Mouse (Mus musculus) C2C12 (cell line): ENCODE measurements around the gene Myl7.

Experiments
- CTCF ChIP-seq: IDR thresholded peaks from one replicate; pipeline ENCODE4 v1.5.1; 2011; ENCODE audit not compliant: control insufficient read depth, insufficient read depth, insufficient read length
- MAX ChIP-seq: IDR thresholded peaks from one replicate; pipeline ENCODE4 v1.6.1; 2011; ENCODE audit warnings: mild to moderate bottlenecking, control low read depth
- USF1 ChIP-seq: IDR thresholded peaks from one replicate; pipeline ENCODE4 v1.6.1; 2011; ENCODE audit warnings: low read depth, mild to moderate bottlenecking, control low read depth, moderate library complexity

- TF ChIP-seq CTCF (no peak), MAX (no peak), USF1 (no peak)
Observed at GRCm38 (mm10) chr11:5904357-5904756, 5.8 kb upstream of the Myl7 start.
